Mouse (Mus musculus): ENCODE measurements around the gene Kcnq1. TPM values are rescaled to one million over a fixed set of nuclear protein-coding genes. Genes with fewer than 3 reads are reported as not detected.

Gene Kcnq1
- polyA plus RNA-seq, 1 experiment from 2014 or later: 0.91 TPM

DNA sequence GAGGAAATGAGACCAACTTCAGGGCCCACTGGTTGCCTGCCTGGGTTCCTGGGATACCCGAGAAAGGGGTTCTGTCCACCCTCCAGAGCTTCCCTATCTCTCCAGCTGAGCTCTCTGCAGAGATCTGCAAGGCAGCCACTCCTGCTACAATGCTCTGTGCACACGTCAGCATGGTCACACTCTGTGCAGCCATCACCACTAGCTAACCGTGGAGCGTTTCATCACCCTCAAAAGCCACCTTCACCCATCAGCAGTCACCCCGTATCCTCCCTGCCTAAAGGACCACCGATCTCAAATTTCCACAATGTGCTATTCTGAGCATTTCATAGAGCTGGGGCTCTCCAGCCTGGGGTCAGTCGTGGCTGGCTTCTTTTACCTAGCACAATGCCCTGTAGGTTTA is 243.1 kb downstream of the Kcnq1 start:
- ATAC-seq (ENCODE audit: insufficient read depth): no peak
- no peak overlapping the region for H3K9ac ChIP-seq
- H3K9me3 ChIP-seq (replicated peaks): no peaks in the 10 kb centered on the region
- H3K4me3 ChIP-seq (replicated peaks): no peak overlapping the region
- no peaks in the 10 kb centered on the region for H3K4me1 ChIP-seq (replicated peaks)
- no peak overlapping the region for H3K4me2 ChIP-seq
- no peaks in the 10 kb centered on the region for H3K27me3 ChIP-seq
- no peak overlapping the region for H3K27ac ChIP-seq (replicated peaks)
- WGBS (ENCODE audit: insufficient replicate concordance): 64% methylated on average over 7 of the region's 7 CpGs
- H3K36me3 ChIP-seq (replicated peaks): no peaks in the 10 kb centered on the region

DNA sequence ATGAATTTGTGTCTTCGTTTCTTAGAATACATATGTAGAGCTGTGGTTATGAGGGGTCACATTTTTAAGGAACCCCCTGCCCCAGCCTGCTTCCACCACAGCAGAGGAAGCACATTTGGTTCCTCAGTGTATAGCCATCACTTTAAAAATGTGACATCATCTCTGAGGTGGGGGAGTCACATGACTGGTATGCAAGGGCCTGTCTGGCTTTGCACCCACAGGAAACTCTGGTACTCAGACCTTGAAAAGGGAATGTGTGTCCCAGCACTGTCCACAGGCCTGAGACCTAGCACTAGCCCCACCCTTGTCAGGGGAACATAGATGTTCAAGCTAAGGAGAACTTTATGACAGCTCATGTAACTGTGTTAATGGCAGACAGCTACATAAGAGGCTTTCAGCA is 243.7 kb downstream of the Kcnq1 start:
- H3K36me3 ChIP-seq (replicated peaks): no peaks in the 10 kb centered on the region
- WGBS (ENCODE audit: insufficient replicate concordance): 40% methylated on average over 1 of the region's 1 CpGs

DNA sequence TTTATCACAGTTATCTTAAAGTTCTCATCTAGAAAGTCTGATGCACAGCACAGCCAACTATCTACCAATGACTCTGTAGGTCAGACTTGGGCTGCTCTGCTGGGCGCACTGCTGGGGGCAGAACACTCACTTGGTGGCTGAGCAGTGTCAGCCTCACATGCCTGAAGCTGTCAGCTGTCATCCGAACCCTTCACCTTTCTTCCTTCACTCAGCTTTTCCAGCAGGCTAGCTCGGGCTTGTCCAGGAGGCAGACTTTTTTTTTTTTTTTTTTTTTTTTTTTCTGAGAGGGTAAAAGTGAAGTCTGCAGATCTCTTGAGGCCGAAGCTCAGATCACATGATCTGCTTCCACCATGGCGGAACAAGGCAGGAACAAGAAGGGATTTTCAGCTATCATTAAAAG is 249.7 kb downstream of the Kcnq1 start:
- ATAC-seq (ENCODE audit: insufficient read depth): no peak
- Histone ChIP-seq H3K9me3 (replicated peaks) (no peaks in the 10 kb centered on the region), H3K9ac (no peak overlapping the region)

More for the DNA sequence above, 243.7 kb downstream of the Kcnq1 start:
- ATAC-seq (ENCODE audit: insufficient read depth): no peak
- no peak overlapping the region for H3K27ac ChIP-seq (replicated peaks)
- H3K4me1 ChIP-seq (replicated peaks): no peaks in the 10 kb centered on the region
- H3K9me3 ChIP-seq (replicated peaks): no peaks in the 10 kb centered on the region
- H3K9ac ChIP-seq: no peak overlapping the region
- H3K4me3 ChIP-seq (replicated peaks): no peak overlapping the region
- no peak overlapping the region for H3K4me2 ChIP-seq
- no peaks in the 10 kb centered on the region for H3K27me3 ChIP-seq

DNA sequence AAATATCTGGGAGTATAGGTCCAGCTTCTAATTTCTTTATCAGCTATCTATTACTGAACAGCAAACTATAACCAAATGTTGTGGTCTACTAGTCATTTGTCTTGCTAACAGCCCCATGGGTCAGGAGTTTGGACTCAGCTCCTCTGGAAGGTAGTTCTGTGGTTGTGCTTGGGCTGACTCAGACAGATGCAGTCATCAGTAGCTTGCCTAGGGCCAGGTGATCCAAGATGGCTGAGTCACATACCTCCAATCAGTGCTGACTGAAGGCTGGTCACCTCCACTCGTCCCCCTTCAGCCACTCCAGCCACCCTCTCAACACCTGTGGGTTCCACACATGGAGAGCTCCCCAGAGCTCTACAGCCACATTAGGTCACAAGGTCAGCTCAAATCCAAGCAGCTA is 250.9 kb downstream of the Kcnq1 start:
- Histone ChIP-seq H3K4me2 (no peak overlapping the region), H3K27ac (replicated peaks) (no peak overlapping the region)
- WGBS (ENCODE audit: insufficient replicate concordance): 16% methylated on average over 1 of the region's 1 CpGs

More for the DNA sequence above, 249.7 kb downstream of the Kcnq1 start:
- no peak overlapping the region for H3K27ac ChIP-seq (replicated peaks)
- no peaks in the 10 kb centered on the region for H3K27me3 ChIP-seq
- no peak overlapping the region for H3K4me3 ChIP-seq (replicated peaks)
- no peaks in the 10 kb centered on the region for H3K36me3 ChIP-seq (replicated peaks)
- WGBS (ENCODE audit: insufficient replicate concordance): 51% methylated on average over 5 of the region's 5 CpGs
- peaks cover 3% of the 10 kb centered on the region; the same call in 1 of the 2 replicates for H3K4me1 ChIP-seq (replicated peaks)
- no peak overlapping the region for H3K4me2 ChIP-seq

DNA sequence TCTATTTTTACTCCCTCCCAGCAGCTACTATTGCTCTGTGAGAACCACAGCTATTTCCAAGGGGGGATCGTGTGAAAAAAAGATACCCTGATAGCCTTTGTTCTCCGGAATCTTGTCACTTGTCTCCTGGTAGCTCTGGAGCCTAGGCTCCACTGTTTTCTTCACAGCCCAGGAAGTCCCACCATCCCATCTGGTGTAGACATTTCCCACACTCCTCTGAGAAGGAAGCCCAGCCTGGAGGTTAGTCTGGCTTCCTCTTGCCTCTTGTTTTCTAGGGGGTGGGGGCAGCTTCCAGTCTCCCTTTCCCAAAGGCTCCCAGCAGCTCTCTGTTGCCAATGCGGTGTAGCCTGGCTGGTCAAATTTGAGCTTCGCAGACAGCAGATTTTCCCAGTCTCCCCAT is 251.7 kb downstream of the Kcnq1 start:
- no peak overlapping the region for H3K4me2 ChIP-seq
- H3K36me3 ChIP-seq (replicated peaks): no peaks in the 10 kb centered on the region
- ATAC-seq (ENCODE audit: insufficient read depth): no peak
- no peaks in the 10 kb centered on the region for H3K9me3 ChIP-seq (replicated peaks)
- H3K9ac ChIP-seq: no peak overlapping the region
- H3K27me3 ChIP-seq: no peaks in the 10 kb centered on the region
- no peak overlapping the region for H3K4me3 ChIP-seq (replicated peaks)
- H3K27ac ChIP-seq (replicated peaks): no peak overlapping the region
- H3K4me1 ChIP-seq (replicated peaks): peaks cover 5% of the 10 kb centered on the region; the same call in 1 of the 2 replicates
- 51% methylated on average over 4 of the region's 4 CpGs for WGBS (ENCODE audit: insufficient replicate concordance)

More for the DNA sequence above, 250.9 kb downstream of the Kcnq1 start:
- no peaks in the 10 kb centered on the region for H3K9me3 ChIP-seq (replicated peaks)
- H3K36me3 ChIP-seq (replicated peaks): no peaks in the 10 kb centered on the region
- no peak overlapping the region for H3K9ac ChIP-seq
- H3K4me1 ChIP-seq (replicated peaks): peaks cover 5% of the 10 kb centered on the region; the same call in 1 of the 2 replicates
- no peak for ATAC-seq (ENCODE audit: insufficient read depth)
- H3K27me3 ChIP-seq: no peaks in the 10 kb centered on the region
- H3K4me3 ChIP-seq (replicated peaks): no peak overlapping the region

DNA sequence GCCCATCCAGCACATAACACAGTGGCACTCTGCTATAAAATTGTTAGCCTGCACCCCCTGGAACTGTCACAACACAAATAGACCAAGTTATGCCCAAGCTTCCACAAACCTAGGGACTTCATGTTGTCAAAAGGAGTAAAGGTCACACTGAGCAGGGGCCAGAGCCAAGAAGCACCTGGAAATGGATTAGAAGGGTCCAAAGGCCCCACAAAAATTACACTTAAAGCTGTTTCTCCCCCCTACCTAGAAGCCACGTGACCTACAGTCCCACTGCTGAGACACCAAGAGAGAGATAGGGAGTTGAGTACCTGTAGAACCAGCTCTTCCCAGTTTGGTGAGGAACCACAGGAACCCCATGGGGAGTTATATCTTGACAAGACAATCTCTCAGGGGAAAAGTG is 253.6 kb downstream of the Kcnq1 start:
- no peak overlapping the region for H3K4me3 ChIP-seq (replicated peaks)
- ATAC-seq (ENCODE audit: insufficient read depth): no peak

DNA sequence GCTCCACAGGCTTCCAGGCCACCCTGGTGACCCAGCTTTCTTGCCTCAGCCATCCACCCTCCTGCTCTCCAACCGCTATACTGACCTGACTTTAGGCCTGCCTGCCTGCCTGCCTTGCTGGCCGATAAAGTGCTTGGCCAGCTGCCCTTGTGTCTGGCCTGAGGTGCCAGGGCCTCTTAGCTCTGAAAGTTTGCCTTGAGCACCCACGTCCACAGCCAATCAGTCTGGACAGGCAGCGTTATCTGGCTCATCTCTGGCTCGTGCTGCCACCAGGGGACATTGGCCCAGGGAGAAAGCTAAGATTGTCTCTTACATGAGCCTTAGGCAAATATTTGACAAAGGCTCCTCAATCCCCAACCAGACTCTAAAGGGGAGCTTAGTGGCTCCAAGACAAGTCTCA is 254.6 kb downstream of the Kcnq1 start:
- H3K4me1 ChIP-seq (replicated peaks): peaks cover 13% of the 10 kb centered on the region; the same call in 1 of the 2 replicates
- 47% methylated on average over 5 of the region's 5 CpGs for WGBS (ENCODE audit: insufficient replicate concordance)
- no peak overlapping the region for H3K27ac ChIP-seq (replicated peaks)
- no peak overlapping the region for H3K4me3 ChIP-seq (replicated peaks)
- no peak overlapping the region for H3K9ac ChIP-seq
- no peaks in the 10 kb centered on the region for H3K36me3 ChIP-seq (replicated peaks)
- no peak overlapping the region for H3K4me2 ChIP-seq
- ATAC-seq (ENCODE audit: insufficient read depth): no peak
- H3K27me3 ChIP-seq: no peaks in the 10 kb centered on the region
- no peaks in the 10 kb centered on the region for H3K9me3 ChIP-seq (replicated peaks)

More for the DNA sequence above, 253.6 kb downstream of the Kcnq1 start:
- 40% methylated on average over 1 of the region's 1 CpGs for WGBS (ENCODE audit: insufficient replicate concordance)
- H3K27me3 ChIP-seq: no peaks in the 10 kb centered on the region
- H3K4me1 ChIP-seq (replicated peaks): peaks cover 7% of the 10 kb centered on the region; the same call in 1 of the 2 replicates
- no peaks in the 10 kb centered on the region for H3K36me3 ChIP-seq (replicated peaks)
- H3K9ac ChIP-seq: no peak overlapping the region
- H3K9me3 ChIP-seq (replicated peaks): no peaks in the 10 kb centered on the region
- H3K4me2 ChIP-seq: no peak overlapping the region
- H3K27ac ChIP-seq (replicated peaks): no peak overlapping the region

DNA sequence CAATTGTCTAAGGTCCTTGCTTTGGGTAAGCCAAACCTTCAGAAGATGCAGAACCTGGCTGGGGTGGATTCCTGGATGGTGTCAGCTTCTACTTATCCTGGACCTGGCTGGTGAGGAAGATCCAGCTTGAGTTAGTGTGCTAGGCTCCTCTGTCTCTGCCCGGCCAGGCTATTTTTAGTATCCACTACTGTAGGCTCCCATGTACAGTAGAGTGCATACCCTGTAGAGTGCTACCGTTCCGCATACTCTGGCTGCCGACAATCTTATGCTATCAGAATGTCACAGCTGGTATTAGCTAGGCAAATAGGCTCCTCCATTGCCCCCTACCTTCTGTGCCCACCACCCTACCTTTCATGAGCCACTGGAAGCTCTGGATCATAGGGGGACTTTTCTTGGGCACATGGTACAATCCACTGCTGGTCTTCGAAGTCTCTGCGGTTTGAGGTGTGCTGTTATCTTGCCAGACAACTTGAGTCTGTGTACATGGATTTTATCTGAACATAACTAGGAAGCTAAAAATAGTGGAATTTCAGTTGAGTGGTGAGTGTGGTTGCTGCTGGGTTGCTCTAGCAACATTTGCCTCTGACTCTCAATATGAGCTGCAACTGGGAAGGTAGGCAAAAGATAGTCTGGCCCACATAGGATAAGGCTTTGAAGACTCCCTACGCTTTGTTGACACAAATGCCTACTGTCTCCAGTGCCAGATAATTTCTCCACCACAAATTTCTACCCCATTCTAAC is 258.1 kb downstream of the Kcnq1 start:
- 40% methylated on average over 7 of the region's 7 CpGs for WGBS (ENCODE audit: insufficient replicate concordance)
- Histone ChIP-seq H3K27me3 (no peaks in the 10 kb centered on the region), H3K36me3 (replicated peaks) (no peaks in the 10 kb centered on the region), H3K4me3 (replicated peaks) (no peak overlapping the region), H3K27ac (replicated peaks) (no peak overlapping the region), H3K4me1 (replicated peaks) (peaks cover 31% of the 10 kb centered on the region), H3K4me2 (no peak overlapping the region), H3K9me3 (replicated peaks) (no peaks in the 10 kb centered on the region), H3K9ac (no peak overlapping the region)
- ATAC-seq (ENCODE audit: insufficient read depth): no peak

DNA sequence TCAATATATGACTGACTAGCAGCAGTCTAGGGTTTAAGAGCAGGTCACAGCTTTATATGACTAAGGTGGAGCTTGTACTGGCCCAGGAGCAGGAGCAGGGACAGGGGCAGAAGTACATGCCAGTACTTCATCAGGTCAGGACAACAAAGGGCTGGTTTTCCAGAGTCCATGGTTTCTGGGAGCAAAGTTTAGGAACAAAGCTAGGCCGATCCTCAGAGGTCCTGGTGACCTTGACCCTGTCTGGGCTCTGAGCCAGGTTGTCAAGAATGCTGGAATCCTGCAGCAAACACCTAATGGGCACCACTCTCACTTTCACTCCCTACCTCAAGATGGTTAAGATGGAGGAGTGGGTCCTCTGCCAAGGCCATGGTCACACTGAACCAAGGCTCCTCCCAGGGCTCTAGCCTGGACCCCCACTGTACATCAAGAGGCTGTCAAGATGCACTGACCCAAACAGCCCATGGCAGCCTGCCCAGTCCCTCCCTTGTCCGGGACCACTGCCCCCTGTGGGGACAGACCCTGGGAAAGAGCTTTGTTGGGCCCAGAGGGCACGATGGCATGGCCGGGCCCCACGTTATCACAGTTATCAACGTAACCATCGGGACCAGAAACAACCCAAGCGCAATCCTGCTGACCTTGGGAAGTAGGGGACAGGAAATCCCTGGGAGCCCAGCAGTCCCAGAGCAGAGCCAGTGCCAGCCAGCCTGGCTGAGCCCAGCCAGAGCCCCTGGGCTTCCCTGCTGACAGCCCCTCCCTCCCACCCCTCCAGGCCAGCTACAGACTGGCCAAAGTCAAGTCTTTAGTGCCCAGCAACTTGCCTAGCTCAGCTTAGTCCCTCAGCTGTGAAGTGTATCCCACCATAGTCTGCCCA is 259.0 kb downstream of the Kcnq1 start:
- Histone ChIP-seq H3K27me3 (no peaks in the 10 kb centered on the region), H3K9me3 (replicated peaks) (no peaks in the 10 kb centered on the region), H3K9ac (no peak overlapping the region), H3K4me2 (no peak overlapping the region), H3K4me1 (replicated peaks) (peaks cover 31% of the 10 kb centered on the region), H3K27ac (replicated peaks) (no peak overlapping the region), H3K4me3 (replicated peaks) (no peak overlapping the region), H3K36me3 (replicated peaks) (no peaks in the 10 kb centered on the region)
- 60% methylated on average over 8 of the region's 8 CpGs for WGBS (ENCODE audit: insufficient replicate concordance)
- peak; percentile 57 for ATAC-seq (ENCODE audit: insufficient read depth)

DNA sequence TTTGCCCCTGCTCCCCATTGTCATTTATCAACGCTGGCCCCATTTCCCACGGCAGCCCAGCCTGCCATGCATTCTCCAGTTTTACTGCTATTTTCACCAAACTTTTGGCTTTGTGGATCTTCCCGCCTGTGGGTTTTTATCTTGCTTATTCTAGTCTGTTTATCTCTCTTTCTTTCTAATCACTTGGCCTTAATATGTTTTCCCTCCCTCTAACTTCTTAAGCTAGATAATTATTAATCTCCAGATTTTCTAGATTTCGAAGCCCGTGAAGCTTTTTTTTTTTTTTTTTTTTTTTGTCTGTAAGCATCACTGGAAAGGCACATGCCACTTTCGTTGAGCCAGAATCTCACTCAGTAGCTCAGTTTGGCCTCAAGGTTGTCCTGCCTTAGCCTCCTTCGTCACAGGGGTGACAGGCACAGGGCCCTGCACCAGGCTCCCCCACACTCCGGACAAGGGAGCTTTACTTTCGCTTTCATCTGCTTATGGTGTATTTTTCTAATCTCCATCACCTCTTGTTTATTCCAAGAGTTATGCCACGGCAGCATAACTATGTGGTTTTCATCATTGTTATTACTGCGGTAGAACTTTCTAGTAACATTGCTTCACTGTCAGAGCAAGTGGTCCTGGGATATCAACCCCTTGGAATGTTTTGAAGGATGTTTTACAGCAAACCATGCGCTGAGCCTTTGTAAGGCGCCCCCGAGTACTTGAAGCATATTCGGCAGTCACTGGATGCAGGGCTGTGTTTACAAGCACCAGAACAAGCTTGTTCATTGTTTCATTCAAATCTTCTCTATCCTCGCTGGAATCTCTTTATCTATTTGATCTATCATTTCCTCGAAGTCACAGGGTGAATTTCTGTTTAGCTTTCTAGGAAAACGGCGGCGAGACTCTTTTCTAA is 261.5 kb downstream of the Kcnq1 start:
- Histone ChIP-seq H3K4me1 (replicated peaks) (peaks cover 26% of the 10 kb centered on the region), H3K9me3 (replicated peaks) (no peaks in the 10 kb centered on the region), H3K4me2 (peak overlapping the region; percentile 37), H3K27me3 (no peaks in the 10 kb centered on the region), H3K36me3 (replicated peaks) (no peaks in the 10 kb centered on the region), H3K9ac (no peak overlapping the region), H3K27ac (replicated peaks) (no peak overlapping the region), H3K4me3 (replicated peaks) (no peak overlapping the region)
- 43% methylated on average over 20 of the region's 20 CpGs for WGBS (ENCODE audit: insufficient replicate concordance)
- ATAC-seq (ENCODE audit: insufficient read depth): no peak

Data from liver, embryonic 15.5 days (tissue).